Mouse (Mus musculus) neural tube, embryonic 11.5 days (tissue): ENCODE measurements at regions not wholly inside any gene's neighbourhood (a gene's known extent, or its start where the extent isn't known, plus 50 kb on each side); places are given as distances from the start of the nearest gene placed in this dataset.
A peak's percentile ranks its signal among the peaks of the same experiment; 100 is the strongest.

ENCODE experiments used
- ATAC-seq: fragments of 200-750 bp; cut with Nextera tagmentation; 2 replicates; pipeline ENCODE4 v1.8.0; 2017; ENCODE audit warnings: moderate number of reproducible peaks, mild to moderate bottlenecking, moderate TSS enrichment, moderate library complexity; ENCODE audit not compliant: insufficient read depth, low FRiP score, low TSS enrichment
- DNase-seq: peaks from one replicate; pipeline ENCODE4 v3.0.0-alpha.2; 2015; ENCODE audit warnings: low spot score
- H3K27ac ChIP-seq: fragments of 300-500 bp; sonication (generic); 2 replicates; pipeline ENCODE4 v1.5.1; 2014; ENCODE audit warnings: low read depth, mild to moderate bottlenecking, low read length
- H3K27me3 ChIP-seq: fragments of 300-500 bp; sonication (generic); 2 replicates; pipeline ENCODE4 v1.6.1; 2014; ENCODE audit warnings: mild to moderate bottlenecking, low read length, mixed read lengths; ENCODE audit not compliant: control insufficient read depth, insufficient read depth
- H3K36me3 ChIP-seq: fragments of 300-500 bp; sonication (generic); 2 replicates; pipeline ENCODE4 v1.6.1; 2014; ENCODE audit warnings: mild to moderate bottlenecking, low read length, moderate library complexity, mixed read lengths; ENCODE audit not compliant: control insufficient read depth, insufficient read depth
- H3K4me1 ChIP-seq: fragments of 300-500 bp; sonication (generic); 2 replicates; pipeline ENCODE4 v1.6.1; 2014; ENCODE audit warnings: low read length, mixed read lengths; ENCODE audit not compliant: control insufficient read depth, insufficient read depth
- H3K4me2 ChIP-seq: fragments of 300-500 bp; sonication (generic); 2 replicates; pipeline ENCODE4 v1.6.1; 2014; ENCODE audit warnings: low read depth, mild to moderate bottlenecking, moderate library complexity
- H3K4me3 ChIP-seq: fragments of 300-500 bp; sonication (generic); 2 replicates; pipeline ENCODE4 v1.5.1; 2014; ENCODE audit warnings: low read depth, low read length
- H3K9ac ChIP-seq: fragments of 300-500 bp; sonication (generic); 2 replicates; pipeline ENCODE4 v1.6.1; 2014; ENCODE audit warnings: mild to moderate bottlenecking, low read length
- H3K9me3 ChIP-seq: fragments of 300-500 bp; sonication (generic); 2 replicates; pipeline ENCODE4 v1.6.1; 2016; ENCODE audit warnings: low read length; ENCODE audit not compliant: control insufficient read depth
- WGBS: fragments of 180-500 bp; shearing (Covaris S2); extraction: QIAGEN DNeasy Blood & Tissue Kit; methylation state at CpG from one replicate; pipeline ENCODE4 v1.1.7; 2014; 5-methylcytosine and 5-hydroxymethylcytosine counted together

DNA sequence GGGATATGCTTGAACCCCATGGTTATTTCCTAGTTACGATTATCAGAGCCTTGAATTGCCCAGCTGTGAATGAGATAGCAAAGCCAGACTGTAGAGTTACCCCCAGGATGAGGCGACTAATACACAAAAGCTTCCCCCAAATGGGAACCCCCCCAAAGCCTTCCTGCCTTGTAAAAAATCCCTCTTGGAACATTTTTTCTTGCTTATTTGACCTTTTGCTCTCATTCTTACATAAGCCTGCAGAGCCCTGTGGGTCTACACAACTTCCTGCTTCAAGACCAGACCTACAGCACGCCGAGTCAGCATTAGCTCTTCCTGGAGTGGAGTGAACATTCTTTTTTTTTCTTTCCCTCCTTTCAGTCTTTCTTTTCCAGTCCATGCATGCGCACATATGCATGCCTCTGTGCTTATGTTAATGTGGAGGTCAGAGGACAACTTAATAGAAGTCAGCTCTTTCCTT, 60.8 kb upstream of the Eed start:
- Histone ChIP-seq H3K27me3 (no peaks in the 10 kb centered on the region), H3K27ac (no peak overlapping the region), H3K36me3 (no peaks in the 10 kb centered on the region), H3K4me1 (no peaks in the 10 kb centered on the region), H3K4me2 (no peak overlapping the region), H3K4me3 (no peak overlapping the region), H3K9ac (no peak overlapping the region), H3K9me3 (no peaks in the 10 kb centered on the region)
- DNase-seq, result no peak
- ATAC-seq, result no peak
- 67% methylated on average over 5 of the region's 5 CpGs for WGBS

DNA sequence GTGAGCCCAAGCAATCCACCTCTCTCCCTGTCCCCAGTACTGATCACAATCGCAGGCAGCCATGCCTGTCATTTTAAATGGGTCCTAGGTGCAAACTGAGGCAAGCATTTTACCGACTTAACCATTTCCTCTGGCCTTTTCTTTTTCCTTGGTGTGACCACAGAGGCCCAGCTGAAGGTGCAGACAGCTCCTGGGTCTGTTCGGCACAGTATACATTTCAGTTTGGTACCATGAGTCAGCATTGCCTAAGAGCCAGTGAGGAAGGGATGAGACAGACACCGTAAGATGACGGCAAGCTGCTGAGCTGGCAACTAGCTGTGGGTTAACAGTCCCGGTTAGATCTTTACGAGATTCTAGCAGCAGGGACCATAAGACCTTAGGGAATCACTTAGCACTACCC, 61.6 kb upstream of the Eed start:
- Histone ChIP-seq H3K4me2 (no peak overlapping the region), H3K9ac (no peak overlapping the region), H3K4me1 (no peaks in the 10 kb centered on the region), H3K27ac (no peak overlapping the region), H3K4me3 (no peak overlapping the region), H3K27me3 (no peaks in the 10 kb centered on the region), H3K9me3 (no peaks in the 10 kb centered on the region), H3K36me3 (no peaks in the 10 kb centered on the region)
- 86% methylated on average over 7 of the region's 7 CpGs for WGBS
- no peak for ATAC-seq
- DNase-seq, result no peak

DNA sequence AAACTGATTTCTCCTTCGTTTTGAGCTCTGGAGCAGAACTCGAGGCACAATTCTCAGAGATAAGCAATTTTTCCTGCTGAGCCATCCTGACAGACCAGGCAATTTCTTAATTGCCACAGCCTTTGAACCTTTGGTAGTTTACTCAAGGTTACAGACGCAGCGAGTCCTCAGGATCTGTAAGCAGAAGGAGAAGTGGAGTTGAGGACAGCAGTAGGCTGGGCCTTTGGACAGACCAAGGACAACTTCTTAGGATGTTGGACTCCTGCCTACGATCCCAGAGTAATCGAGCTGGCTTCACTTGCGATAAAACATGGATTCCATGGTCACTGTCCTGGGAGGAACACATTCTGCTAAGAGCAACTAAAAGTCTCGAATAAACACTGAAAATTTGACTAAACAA, 62.7 kb upstream of the Eed start:
- Histone ChIP-seq H3K4me3 (no peak overlapping the region), H3K27me3 (no peaks in the 10 kb centered on the region), H3K36me3 (no peaks in the 10 kb centered on the region), H3K4me1 (no peaks in the 10 kb centered on the region), H3K9me3 (no peaks in the 10 kb centered on the region), H3K9ac (no peak overlapping the region), H3K4me2 (no peak overlapping the region), H3K27ac (no peak overlapping the region)
- ATAC-seq (no peak), DNase-seq (no peak)
- WGBS, result 88% methylated on average over 8 of the region's 8 CpGs

DNA sequence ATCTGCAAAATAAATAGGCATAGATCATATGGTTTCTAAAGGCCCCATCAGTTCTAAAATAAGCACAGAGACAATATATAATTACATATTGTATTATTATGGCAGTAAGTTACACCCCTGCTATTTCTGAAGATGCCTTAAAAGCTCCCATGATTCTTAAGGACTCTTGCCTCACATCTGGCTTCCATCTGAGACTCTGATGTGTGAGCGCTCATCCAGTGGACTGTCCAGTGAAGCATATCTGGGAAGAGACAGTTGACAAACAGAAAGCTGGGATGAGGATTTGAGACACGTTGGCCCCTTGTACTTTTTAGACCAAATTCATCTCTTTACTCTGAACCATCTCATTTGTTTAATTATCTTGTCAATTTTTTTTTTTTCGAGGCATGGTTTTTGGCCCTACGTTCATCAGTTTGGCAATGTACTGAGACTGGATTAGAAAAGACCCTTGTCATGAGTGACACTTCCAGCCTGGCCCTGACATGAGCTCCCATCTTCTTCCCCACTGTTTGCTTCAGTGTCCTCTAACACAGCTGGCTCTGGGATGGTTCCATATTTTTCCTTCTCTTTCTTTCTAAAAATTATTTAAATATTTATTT, 63.4 kb upstream of the Eed start:
- WGBS, result 83% methylated on average over 4 of the region's 4 CpGs
- no peaks in the 10 kb centered on the region for H3K9me3 ChIP-seq
- DNase-seq (no peak), ATAC-seq (no peak)
- H3K27me3 ChIP-seq, result no peaks in the 10 kb centered on the region
- H3K9ac ChIP-seq, result no peak overlapping the region
- no peak overlapping the region for H3K27ac ChIP-seq
- H3K4me1 ChIP-seq, result no peaks in the 10 kb centered on the region
- no peak overlapping the region for H3K4me3 ChIP-seq
- H3K4me2 ChIP-seq, result no peak overlapping the region
- no peaks in the 10 kb centered on the region for H3K36me3 ChIP-seq

DNA sequence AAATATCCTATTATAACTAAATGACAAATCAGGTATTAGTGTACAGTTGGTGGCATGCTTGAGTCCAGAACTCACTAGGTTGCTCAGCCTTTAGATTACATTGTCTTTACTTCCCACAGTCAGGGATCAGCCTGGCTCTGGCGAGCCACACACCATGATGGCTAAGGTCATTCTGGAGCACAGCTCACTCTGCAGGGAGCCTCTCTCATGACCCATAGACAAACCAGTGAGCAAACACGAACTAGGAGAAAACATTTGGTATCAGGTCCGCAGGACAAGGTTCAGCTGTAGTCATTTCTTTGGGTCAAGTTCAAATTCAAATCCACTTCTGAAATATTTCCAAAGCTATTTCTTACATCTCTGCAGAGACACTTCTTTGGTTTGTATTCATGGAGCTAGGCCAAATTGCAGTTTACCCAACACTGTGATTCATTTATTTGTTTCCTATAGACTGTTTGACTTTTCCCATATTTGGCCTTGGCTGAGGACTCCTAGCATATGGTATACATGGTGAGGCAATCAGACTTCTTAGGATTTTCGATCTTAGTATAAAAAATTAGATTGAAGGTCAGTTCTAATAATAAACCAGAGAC, 64.5 kb upstream of the Eed start:
- no peak overlapping the region for H3K4me2 ChIP-seq
- H3K27ac ChIP-seq, result no peak overlapping the region
- H3K4me1 ChIP-seq, result no peaks in the 10 kb centered on the region
- no peaks in the 10 kb centered on the region for H3K27me3 ChIP-seq
- no peak overlapping the region for H3K9ac ChIP-seq
- DNase-seq (no peak), ATAC-seq (no peak)
- H3K4me3 ChIP-seq, result no peak overlapping the region
- no peaks in the 10 kb centered on the region for H3K9me3 ChIP-seq
- WGBS, result 71% methylated on average over 4 of the region's 4 CpGs
- no peaks in the 10 kb centered on the region for H3K36me3 ChIP-seq

DNA sequence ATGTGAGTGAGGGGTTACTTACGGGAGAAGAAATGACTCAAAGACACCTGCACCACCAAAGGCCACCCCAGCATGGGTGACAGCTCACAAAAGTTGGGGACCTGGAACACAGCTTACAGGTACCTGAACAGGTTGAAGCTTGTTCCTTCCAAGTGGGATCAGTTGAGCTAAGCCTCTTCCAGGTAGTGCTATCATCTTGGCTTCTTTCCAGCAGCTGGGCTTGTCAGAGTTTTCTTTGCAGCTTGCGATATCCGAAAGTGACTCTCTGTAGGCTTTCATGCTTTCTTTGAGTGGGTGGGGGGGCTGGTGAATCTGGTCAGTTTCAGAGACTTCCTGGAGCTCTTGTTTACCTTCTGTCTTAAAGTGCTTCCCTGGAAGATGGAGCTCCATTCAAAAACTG, 65.4 kb upstream of the Eed start:
- Histone ChIP-seq H3K4me1 (no peaks in the 10 kb centered on the region), H3K27me3 (no peaks in the 10 kb centered on the region), H3K9ac (no peak overlapping the region), H3K4me3 (no peak overlapping the region), H3K36me3 (no peaks in the 10 kb centered on the region), H3K4me2 (no peak overlapping the region), H3K27ac (no peak overlapping the region), H3K9me3 (no peaks in the 10 kb centered on the region)
- ATAC-seq (no peak), DNase-seq (no peak)
- 99% methylated on average over 3 of the region's 3 CpGs for WGBS

DNA sequence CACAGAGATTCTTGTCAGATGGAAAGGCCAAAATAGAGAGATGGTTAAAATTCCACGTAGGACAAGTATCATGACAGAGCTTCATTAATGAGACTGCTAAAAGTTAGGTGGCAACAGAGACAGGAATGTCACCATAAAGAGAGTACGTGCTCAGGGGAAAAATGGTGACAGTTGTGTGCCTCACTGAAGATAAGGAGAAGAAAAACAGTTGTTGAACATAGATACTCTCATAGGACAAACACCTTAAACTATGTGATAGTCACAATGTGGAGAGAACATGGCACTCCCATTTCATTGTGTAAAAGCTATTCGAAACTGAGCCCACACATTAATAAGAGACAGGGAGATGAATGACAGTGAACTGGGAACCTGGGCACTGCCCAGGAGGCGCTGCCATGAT, 66.1 kb upstream of the Eed start:
- H3K4me1 ChIP-seq, result no peaks in the 10 kb centered on the region
- DNase-seq, result no peak
- H3K9me3 ChIP-seq, result no peaks in the 10 kb centered on the region
- ATAC-seq, result no peak
- H3K4me2 ChIP-seq, result no peak overlapping the region
- WGBS, result 89% methylated on average over 4 of the region's 4 CpGs
- H3K27ac ChIP-seq, result 0 out of 2 replicates have a peak overlapping the region, but pooled peaks have one; percentile 14
- no peaks in the 10 kb centered on the region for H3K36me3 ChIP-seq
- no peaks in the 10 kb centered on the region for H3K27me3 ChIP-seq
- H3K9ac ChIP-seq, result no peak overlapping the region
- H3K4me3 ChIP-seq, result no peak overlapping the region

DNA sequence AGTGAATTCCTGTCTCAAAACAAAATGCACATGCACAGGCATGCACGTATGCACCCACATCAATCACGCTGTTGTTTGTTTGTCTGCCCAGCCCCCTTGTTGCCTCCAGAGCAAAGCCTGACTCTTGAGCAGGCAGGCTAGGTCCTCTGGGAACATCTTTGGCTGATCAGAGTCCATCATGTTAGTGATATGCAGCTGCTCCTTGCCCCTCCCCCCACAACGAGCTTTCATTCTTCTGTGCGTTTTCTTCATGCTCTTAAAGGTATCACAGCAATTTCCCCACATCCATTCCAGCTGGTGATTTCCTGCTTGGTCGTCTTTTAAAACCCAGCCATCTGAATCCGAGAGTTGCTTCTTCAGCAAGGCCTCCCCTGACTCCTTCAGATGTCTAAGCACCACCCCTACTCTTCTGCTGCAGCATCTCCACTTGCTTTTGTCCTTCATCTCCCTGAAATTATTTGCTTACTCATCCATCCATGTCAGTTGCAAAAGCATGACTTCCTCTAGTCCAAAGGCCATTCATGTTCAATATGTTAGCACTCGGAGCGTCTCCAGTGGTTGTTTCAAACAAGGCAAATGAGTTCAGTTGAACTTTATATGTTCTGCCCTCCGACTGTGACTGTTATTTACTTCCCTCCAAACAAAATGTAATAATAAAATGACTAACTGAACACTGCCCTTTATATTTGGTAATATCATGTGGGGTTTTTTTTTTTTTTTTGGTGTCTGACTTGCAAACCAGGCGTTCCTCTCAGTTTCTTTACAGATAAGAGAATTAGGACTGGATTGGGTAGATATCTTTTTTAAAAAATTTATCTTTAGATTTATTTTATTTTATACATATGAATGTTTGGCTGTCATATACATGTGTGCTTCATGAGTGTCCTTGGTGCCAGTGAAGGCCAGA, 67.9 kb upstream of the Eed start:
- H3K9ac ChIP-seq, result no peak overlapping the region
- no peaks in the 10 kb centered on the region for H3K36me3 ChIP-seq
- no peak for ATAC-seq
- H3K9me3 ChIP-seq, result no peaks in the 10 kb centered on the region
- peak; percentile 34 for DNase-seq
- no peaks in the 10 kb centered on the region for H3K27me3 ChIP-seq
- no peak overlapping the region for H3K27ac ChIP-seq
- no peak overlapping the region for H3K4me2 ChIP-seq
- H3K4me3 ChIP-seq, result no peak overlapping the region
- WGBS, result 66% methylated on average over 10 of the region's 10 CpGs
- H3K4me1 ChIP-seq, result no peaks in the 10 kb centered on the region
